Mouse (Mus musculus) midbrain, embryonic 16.5 days (tissue): ENCODE measurements around the gene Gfra1. TPM values are rescaled to one million over a fixed set of nuclear protein-coding genes. Genes with fewer than 3 reads are reported as not detected.

Experiments used
- ATAC-seq: fragments of 200-750 bp; cut with Nextera tagmentation; 2 replicates; pipeline ENCODE4 v1.8.0; 2017; ENCODE audit warnings: moderate TSS enrichment
- H3K27ac ChIP-seq: fragments of 300-500 bp; sonication (generic); 2 replicates; pipeline ENCODE4 v1.5.1; 2014; ENCODE audit warnings: mild to moderate bottlenecking, low read length, mixed read lengths
- H3K27me3 ChIP-seq: fragments of 300-500 bp; sonication (generic); 2 replicates; pipeline ENCODE4 v1.6.1; 2014; ENCODE audit warnings: low read depth, low read length, mixed read lengths; ENCODE audit not compliant: control insufficient read depth, insufficient read depth
- H3K36me3 ChIP-seq: fragments of 300-500 bp; sonication (generic); 2 replicates; pipeline ENCODE4 v1.6.1; 2014; ENCODE audit warnings: mild to moderate bottlenecking, low read length, moderate library complexity, mixed read lengths; ENCODE audit not compliant: control insufficient read depth, insufficient read depth
- H3K4me1 ChIP-seq: fragments of 300-500 bp; sonication (generic); 2 replicates; pipeline ENCODE4 v1.6.1; 2014; ENCODE audit warnings: mild to moderate bottlenecking, low read length, mixed read lengths; ENCODE audit not compliant: control insufficient read depth, insufficient read depth
- H3K4me2 ChIP-seq: fragments of 300-500 bp; sonication (generic); 2 replicates; pipeline ENCODE4 v1.6.1; 2014; ENCODE audit warnings: mild to moderate bottlenecking, low read length, mixed read lengths
- H3K4me3 ChIP-seq: fragments of 300-500 bp; sonication (generic); 2 replicates; pipeline ENCODE4 v1.5.1; 2014; ENCODE audit warnings: low read depth, mild to moderate bottlenecking, low read length, moderate library complexity, mixed read lengths
- H3K9ac ChIP-seq: fragments of 300-500 bp; sonication (generic); 2 replicates; pipeline ENCODE4 v1.6.1; 2014; ENCODE audit warnings: low read depth, low read length, mixed read lengths
- H3K9me3 ChIP-seq: fragments of 300-500 bp; sonication (generic); replicated peaks from 2 replicates; pipeline ENCODE4 v1.6.1; 2014; ENCODE audit warnings: mild to moderate bottlenecking, low read length, mixed read lengths; ENCODE audit not compliant: control insufficient read depth, poor library complexity, severe bottlenecking
- WGBS: fragments of 180-500 bp; shearing (Covaris S2); extraction: QIAGEN DNeasy Blood & Tissue Kit; methylation state at CpG from one replicate; pipeline ENCODE4 v1.1.7; 2014; 5-methylcytosine and 5-hydroxymethylcytosine counted together
- polyA plus RNA-seq: library from polyadenylated mRNA; unstranded; fragments of >200 nt; fragmentation: Nextera tagmentation; extraction: Ambion mirVana; gene quantifications from 2 replicates; pipeline ENCODE4 v1.2.1, GENCODE M21; 2015

Gfra1 gene
- polyA plus RNA-seq, 1 experiment from 2014 or later = 45.0 TPM

- Histone ChIP-seq H3K27ac (no peak overlapping the region), H3K36me3 (no peaks in the 10 kb centered on the region), H3K4me2 (no peak overlapping the region), H3K27me3 (no peaks in the 10 kb centered on the region), H3K9ac (no peak overlapping the region), H3K4me3 (no peak overlapping the region), H3K4me1 (peaks cover 8% of the 10 kb centered on the region; the same call in 1 of the 2 replicates), H3K9me3 (no peaks in the 10 kb centered on the region)
- no peak for ATAC-seq
- 68% methylated on average over 4 of the region's 4 CpGs for WGBS
These were observed 114.4 kb downstream of the Gfra1 start for GRCm38 (mm10) chr19:58341351-58341750.

GRCm38 (mm10) chr19:58340221-58340620, 115.5 kb downstream of the Gfra1 start:
- Histone ChIP-seq H3K27me3 (no peaks in the 10 kb centered on the region), H3K4me3 (no peak overlapping the region), H3K27ac (no peak overlapping the region), H3K4me2 (no peak overlapping the region), H3K9me3 (no peaks in the 10 kb centered on the region), H3K9ac (no peak overlapping the region), H3K4me1 (peaks cover 2% of the 10 kb centered on the region; the same call in 1 of the 2 replicates), H3K36me3 (no peaks in the 10 kb centered on the region)
- WGBS = 76% methylated on average over 8 of the region's 8 CpGs
- no peak for ATAC-seq

- 69% methylated on average over 6 of the region's 6 CpGs for WGBS
- H3K4me1 ChIP-seq = no peaks in the 10 kb centered on the region; the same call in 1 of the 2 replicates
- H3K4me3 ChIP-seq = no peak overlapping the region
These were observed 118.9 kb downstream of the Gfra1 start for GRCm38 (mm10) chr19:58336802-58337201.

GRCm38 (mm10) chr19:58335585-58336530, 119.9 kb downstream of the Gfra1 start:
- Histone ChIP-seq H3K4me3 (no peak overlapping the region), H3K4me2 (no peak overlapping the region), H3K4me1 (no peaks in the 10 kb centered on the region; the same call in 1 of the 2 replicates), H3K36me3 (no peaks in the 10 kb centered on the region), H3K27ac (no peak overlapping the region), H3K27me3 (no peaks in the 10 kb centered on the region), H3K9ac (no peak overlapping the region), H3K9me3 (no peaks in the 10 kb centered on the region)
- WGBS = 25% methylated on average over 12 of the region's 12 CpGs
- ATAC-seq = no peak

More at GRCm38 (mm10) chr19:58336802-58337201, 118.9 kb downstream of the Gfra1 start:
- Histone ChIP-seq H3K9me3 (no peaks in the 10 kb centered on the region), H3K27me3 (no peaks in the 10 kb centered on the region), H3K4me2 (no peak overlapping the region), H3K27ac (no peak overlapping the region), H3K36me3 (no peaks in the 10 kb centered on the region), H3K9ac (no peak overlapping the region)
- ATAC-seq = no peak

- Histone ChIP-seq H3K4me1 (peaks cover 18% of the 10 kb centered on the region), H3K36me3 (no peaks in the 10 kb centered on the region), H3K9me3 (no peaks in the 10 kb centered on the region), H3K27ac (peak overlapping the region; percentile 63; the same call in 1 of the 2 replicates), H3K4me3 (no peak overlapping the region), H3K9ac (no peak overlapping the region), H3K4me2 (no peak overlapping the region), H3K27me3 (no peaks in the 10 kb centered on the region)
- 21% methylated on average over 5 of the region's 5 CpGs for WGBS
- ATAC-seq = no peak
These were observed 126.4 kb downstream of the Gfra1 start for GRCm38 (mm10) chr19:58329305-58329704.

GRCm38 (mm10) chr19:58328014-58328413, 127.7 kb downstream of the Gfra1 start:
- ATAC-seq = peak; percentile 81; the same call in 1 of the 2 replicates
- H3K9ac ChIP-seq = no peak overlapping the region
- peak overlapping the region; percentile 63; the same call in 1 of the 2 replicates for H3K27ac ChIP-seq

GRCm38 (mm10) chr19:58316474-58316873, 139.2 kb downstream of the Gfra1 start:
- Histone ChIP-seq H3K36me3 (no peaks in the 10 kb centered on the region), H3K27ac (no peak overlapping the region), H3K9me3 (0 out of 2 replicates have a peak, but pooled peaks cover 4% of the 10 kb centered on the region), H3K4me1 (0 out of 2 replicates have a peak, but pooled peaks cover 3% of the 10 kb centered on the region), H3K27me3 (no peaks in the 10 kb centered on the region), H3K9ac (no peak overlapping the region), H3K4me2 (no peak overlapping the region), H3K4me3 (no peak overlapping the region)
- 71% methylated on average over 5 of the region's 5 CpGs for WGBS
- ATAC-seq = no peak

More at GRCm38 (mm10) chr19:58328014-58328413, 127.7 kb downstream of the Gfra1 start:
- WGBS = 38% methylated on average over 5 of the region's 5 CpGs
- Histone ChIP-seq H3K4me1 (peaks cover 18% of the 10 kb centered on the region), H3K27me3 (no peaks in the 10 kb centered on the region), H3K4me3 (no peak overlapping the region), H3K9me3 (no peaks in the 10 kb centered on the region), H3K4me2 (no peak overlapping the region), H3K36me3 (no peaks in the 10 kb centered on the region)

- Histone ChIP-seq H3K9me3 (0 out of 2 replicates have a peak, but pooled peaks cover 4% of the 10 kb centered on the region), H3K4me1 (peaks cover under 1% of the 10 kb centered on the region; the same call in 1 of the 2 replicates), H3K27ac (no peak overlapping the region), H3K9ac (no peak overlapping the region), H3K4me2 (no peak overlapping the region), H3K36me3 (no peaks in the 10 kb centered on the region), H3K27me3 (no peaks in the 10 kb centered on the region), H3K4me3 (no peak overlapping the region)
- ATAC-seq = no peak
- 95% methylated on average over 5 of the region's 5 CpGs for WGBS
These were observed 140.0 kb downstream of the Gfra1 start for GRCm38 (mm10) chr19:58315681-58316080.

- Histone ChIP-seq H3K27me3 (no peaks in the 10 kb centered on the region), H3K36me3 (no peaks in the 10 kb centered on the region)
These were observed 141.1 kb downstream of the Gfra1 start for GRCm38 (mm10) chr19:58314631-58315030.

More at GRCm38 (mm10) chr19:58314631-58315030, 141.1 kb downstream of the Gfra1 start:
- Histone ChIP-seq H3K9me3 (0 out of 2 replicates have a peak, but pooled peaks cover 4% of the 10 kb centered on the region), H3K4me3 (no peak overlapping the region), H3K27ac (no peak overlapping the region), H3K9ac (no peak overlapping the region), H3K4me1 (peaks cover 5% of the 10 kb centered on the region; the same call in 1 of the 2 replicates), H3K4me2 (no peak overlapping the region)
- no peak for ATAC-seq
- 78% methylated on average over 5 of the region's 5 CpGs for WGBS
